Mouse (Mus musculus): ENCODE results near the gene Spindoc. TPM values are rescaled to one million over a fixed set of nuclear protein-coding genes. Genes with fewer than 3 reads are reported as not detected.
"Not testable (repeated sequence)": the region's sequence is repeated elsewhere in the genome, so short reads cannot be mapped to it uniquely, and the experiment has no call there.

The Spindoc gene
- total and polyA plus RNA-seq, 3 experiments, result 9.0 to 21.7 (median 10.6) TPM

DNA sequence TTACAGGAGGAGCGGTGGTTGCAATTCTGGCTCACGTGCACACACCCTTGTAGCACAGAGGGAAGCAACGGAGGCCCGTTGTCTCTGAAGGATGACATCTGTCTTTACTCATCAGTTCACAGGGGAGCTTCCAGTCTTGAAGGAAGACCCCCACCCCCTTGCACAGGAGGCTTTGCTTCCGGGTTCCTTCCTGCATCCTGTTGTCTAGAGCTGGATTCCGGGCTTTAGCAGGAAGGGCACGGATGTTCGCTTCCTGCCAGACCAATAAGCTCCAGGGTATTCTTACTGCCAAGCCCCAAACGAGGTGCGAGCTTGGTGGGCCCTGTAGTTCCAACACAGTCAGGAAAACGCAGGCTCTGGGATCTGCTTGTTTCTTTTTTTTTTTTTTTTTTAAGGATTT is 17.8 kb upstream of the Spindoc start:
- no peaks in the 10 kb centered on the region for H3K36me3 ChIP-seq (replicated peaks in 1 of 2; ENCODE audit: control insufficient read depth in 1 of 2, insufficient read depth in 1 of 2, low read length in 1 of 2)
- peaks cover 7% of the 10 kb centered on the region for H3K9me3 ChIP-seq (replicated peaks; ENCODE audit: low read length)
- no peaks in the 10 kb centered on the region for H3K79me2 ChIP-seq (replicated peaks; ENCODE audit: control insufficient read depth, extremely low read depth, insufficient read depth, poor library complexity, severe bottlenecking)
- in situ Hi-C loops (cut with MboI; ENCODE audit: low pct_ligation_motif_present, low pct_unique_long_range_greater_than_20kb, low sequenced_read_pairs) (loop anchor here (25.0 kb wide), 1 partner anchor 338 kb away; the partner anchor contains the start of gene Macrod1), dilution Hi-C loops (cut with MboI; ENCODE audit: extremely low pct_ligation_motif_present, extremely low pct_unique_long_range_greater_than_20kb, low sequenced_read_pairs) (no loop called here)
- TF ChIP-seq JUN (IDR thresholded peaks at IDR 0.05; ENCODE audit: insufficient read depth, low read depth, low read length), result no peak
- no peak for TF ChIP-seq SMC3 (IDR thresholded peaks at IDR 0.05; ENCODE audit: low read depth, low read length)
- TF ChIP-seq ZNF384 (IDR thresholded peaks at IDR 0.05; ENCODE audit: low read depth, low read length), result no peak
- H3K9ac ChIP-seq (ENCODE audit: insufficient read depth, low read depth), result no peak overlapping the region
- H3K4me1 ChIP-seq (ENCODE audit: control insufficient read depth in 1 of 2, insufficient read depth in 2 of 2), result peaks cover 2 to 5% of the 10 kb centered on the region in 2 experiments; a peak in 2 of 4 replicates
- no peak overlapping the region for H3K4me2 ChIP-seq (ENCODE audit: insufficient read depth, low read depth, poor library complexity, severe bottlenecking)
- H3K27me3 ChIP-seq (replicated peaks), result peaks cover 10% of the 10 kb centered on the region
- H3K4me3 ChIP-seq (replicated peaks in 1 of 3; ENCODE audit: low read depth in 2 of 3, low read length in 2 of 3, poor library complexity in 1 of 3), result no peak overlapping the region
- no peak for DNase-seq (ENCODE audit: extremely low read depth)
- no peak overlapping the region for H3K27ac ChIP-seq (ENCODE audit: insufficient read depth, low read depth)

- H3K79me2 ChIP-seq (replicated peaks; ENCODE audit: control insufficient read depth, extremely low read depth, insufficient read depth, poor library complexity, severe bottlenecking); H3K4me1 ChIP-seq (ENCODE audit: control insufficient read depth in 1 of 2, insufficient read depth in 2 of 2); dilution Hi-C loops (cut with MboI; ENCODE audit: extremely low pct_ligation_motif_present, extremely low pct_unique_long_range_greater_than_20kb, low sequenced_read_pairs); H3K27ac ChIP-seq (ENCODE audit: insufficient read depth, low read depth); H3K36me3 ChIP-seq (replicated peaks in 1 of 2; ENCODE audit: control insufficient read depth in 1 of 2, insufficient read depth in 1 of 2, low read length in 1 of 2); H3K4me2 ChIP-seq (ENCODE audit: insufficient read depth, low read depth, poor library complexity, severe bottlenecking); in situ Hi-C loops (cut with MboI; ENCODE audit: low pct_ligation_motif_present, low pct_unique_long_range_greater_than_20kb, low sequenced_read_pairs); H3K4me3 ChIP-seq (replicated peaks in 1 of 3; ENCODE audit: low read depth in 2 of 3, low read length in 2 of 3, poor library complexity in 1 of 3); H3K9ac ChIP-seq (ENCODE audit: insufficient read depth, low read depth); DNase-seq (ENCODE audit: extremely low read depth): not testable (repeated sequence)
- peaks cover 10% of the 10 kb centered on the region for H3K27me3 ChIP-seq (replicated peaks)
- H3K9me3 ChIP-seq (replicated peaks; ENCODE audit: low read length), result peaks cover 17% of the 10 kb centered on the region
Observed at GRCm38 (mm10) chr19:7398898-7399297, 16.1 kb upstream of the Spindoc start.

- Histone ChIP-seq H3K9me3 (replicated peaks; ENCODE audit: low read length) (peaks cover 19% of the 10 kb centered on the region), H3K27me3 (replicated peaks) (peaks cover 10% of the 10 kb centered on the region)
- H3K9ac ChIP-seq (ENCODE audit: insufficient read depth, low read depth); H3K36me3 ChIP-seq (replicated peaks in 1 of 2; ENCODE audit: control insufficient read depth in 1 of 2, insufficient read depth in 1 of 2, low read length in 1 of 2); H3K4me1 ChIP-seq (ENCODE audit: control insufficient read depth in 1 of 2, insufficient read depth in 2 of 2); H3K27ac ChIP-seq (ENCODE audit: insufficient read depth, low read depth); DNase-seq (ENCODE audit: extremely low read depth); H3K4me2 ChIP-seq (ENCODE audit: insufficient read depth, low read depth, poor library complexity, severe bottlenecking); H3K4me3 ChIP-seq (replicated peaks in 1 of 3; ENCODE audit: low read depth in 2 of 3, low read length in 2 of 3, poor library complexity in 1 of 3); H3K79me2 ChIP-seq (replicated peaks; ENCODE audit: control insufficient read depth, extremely low read depth, insufficient read depth, poor library complexity, severe bottlenecking); dilution Hi-C loops (cut with MboI; ENCODE audit: extremely low pct_ligation_motif_present, extremely low pct_unique_long_range_greater_than_20kb, low sequenced_read_pairs); in situ Hi-C loops (cut with MboI; ENCODE audit: low pct_ligation_motif_present, low pct_unique_long_range_greater_than_20kb, low sequenced_read_pairs): not testable (repeated sequence)
- TF ChIP-seq TCF12 (IDR thresholded peaks at IDR 0.05; ENCODE audit: low read depth, low read length), result 0 out of 2 replicates have a peak, but pooled peaks have one; percentile 30
- peak; percentile 38 for TF ChIP-seq RAD21 (IDR thresholded peaks at IDR 0.05; ENCODE audit: low read depth, low read length)
- peak; percentile 37 for TF ChIP-seq SMC3 (IDR thresholded peaks at IDR 0.05; ENCODE audit: low read depth, low read length)
- TF ChIP-seq CTCF (conservative IDR thresholded peaks at IDR 0.05 in 1 of 2, IDR thresholded peaks at IDR 0.05 in 1 of 2; ENCODE audit: low read depth in 2 of 2, low read length in 2 of 2), result peak; percentile 13 to 57; a peak in 2 of 4 replicates
Observed at GRCm38 (mm10) chr19:7396867-7397826, 14.4 kb upstream of the Spindoc start.

Measured in CH12.LX (cell line).